Mouse (Mus musculus) right cerebral cortex, postnatal 25 days (tissue): ENCODE data around the gene Ccdc186.
A peak's percentile ranks its signal among the peaks of the same experiment; 100 is the strongest.
"Not testable (repeated sequence)": the region's sequence is repeated elsewhere in the genome, so short reads cannot be mapped to it uniquely, and the experiment has no call there.

Experiments used
- DNase-seq: peaks from one replicate; pipeline ENCODE4 v3.0.0; 2022

Ccdc186 gene

DNA sequence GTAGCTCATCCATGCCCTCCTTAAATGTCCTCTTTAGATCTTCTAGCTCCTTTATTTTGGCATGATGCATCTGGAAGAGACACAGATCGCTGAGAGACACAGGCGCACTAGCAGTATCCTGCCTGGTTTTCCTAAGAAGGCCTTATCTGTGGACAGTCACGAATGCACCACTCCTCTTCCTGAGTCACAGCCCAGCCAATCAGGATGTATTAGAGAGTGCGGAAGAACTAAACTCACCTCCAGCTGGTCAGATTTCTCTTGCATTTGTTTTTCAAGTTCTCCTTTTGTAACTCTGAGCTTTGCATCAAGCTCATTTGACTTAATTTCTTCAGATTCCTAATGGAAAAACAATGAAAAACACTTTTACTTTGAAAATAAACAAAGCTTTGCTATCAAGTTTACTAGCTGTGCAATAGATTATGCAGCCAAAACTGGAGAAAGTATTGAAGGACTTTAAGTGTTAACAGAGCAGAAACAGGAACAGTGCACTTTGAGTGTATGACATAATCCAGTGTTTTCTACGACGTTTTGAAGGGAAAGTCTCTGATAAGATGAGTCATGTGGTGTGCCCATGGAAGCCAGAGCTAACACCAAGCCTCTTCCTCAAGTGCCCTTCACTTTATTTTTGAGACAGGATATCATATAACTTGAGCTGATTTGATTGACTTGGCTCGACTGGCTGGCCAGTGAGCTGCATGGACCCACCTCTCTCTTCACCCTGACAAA, 20.9 kb downstream of the Ccdc186 start:
- no peak for DNase-seq

DNA sequence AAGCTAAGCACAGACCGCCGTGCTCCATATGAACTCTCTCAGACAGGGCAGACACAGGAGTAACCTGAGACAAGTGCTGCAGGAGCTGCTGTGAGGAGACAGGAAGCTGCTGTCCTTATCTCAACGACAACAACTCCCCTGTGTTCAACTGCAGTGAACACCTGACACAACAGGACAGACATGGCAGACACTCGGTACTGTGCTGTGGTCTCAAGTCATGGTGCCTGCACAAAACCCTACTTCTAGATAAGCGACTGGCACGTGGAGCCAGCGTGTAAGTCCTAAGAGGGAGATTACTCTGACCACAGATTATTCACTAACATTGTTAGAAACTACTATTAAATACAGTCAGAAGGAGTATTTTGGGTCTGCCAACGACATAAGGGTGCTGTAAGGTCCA, 21.8 kb downstream of the Ccdc186 start:
- DNase-seq = no peak

DNA sequence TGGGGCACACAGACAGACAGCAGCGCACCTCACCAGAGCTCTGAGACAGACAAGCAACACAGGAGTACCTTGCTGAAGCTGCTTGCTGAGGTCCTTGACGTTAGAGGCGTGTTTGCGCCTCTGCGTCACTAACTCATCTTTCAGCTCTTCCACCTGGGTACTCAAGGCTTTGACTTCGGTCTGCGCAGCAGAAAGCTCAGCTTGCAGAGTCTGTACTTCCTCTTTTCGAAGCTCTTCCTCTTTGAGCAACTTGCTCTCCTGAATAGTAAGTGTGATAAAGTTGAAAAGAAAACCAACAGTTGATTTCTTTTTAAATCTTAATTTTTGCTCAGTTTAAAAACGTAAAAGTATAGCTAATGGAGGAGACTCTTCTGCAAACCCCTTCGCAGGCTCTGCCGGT, 24.6 kb downstream of the Ccdc186 start:
- DNase-seq = no peak

DNA sequence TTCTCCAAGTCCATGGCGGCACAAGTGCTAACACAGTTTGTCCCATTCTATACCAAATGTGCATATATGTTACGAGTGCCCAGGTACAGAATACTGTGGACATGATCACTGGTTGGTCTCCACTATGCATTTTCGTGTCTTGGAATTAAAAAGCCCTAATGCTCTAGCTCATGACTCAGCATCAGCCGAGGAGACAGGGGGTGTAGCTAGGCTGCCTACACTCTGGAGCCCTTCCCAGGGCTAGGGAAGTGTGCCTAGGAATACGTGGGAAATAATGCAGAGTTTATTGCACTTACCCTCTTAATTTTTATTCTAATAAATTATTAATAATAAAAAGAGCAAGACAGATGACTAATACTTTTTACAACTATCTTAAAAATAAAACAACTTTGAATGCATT, 33.0 kb downstream of the Ccdc186 start:
- no peak for DNase-seq

DNA sequence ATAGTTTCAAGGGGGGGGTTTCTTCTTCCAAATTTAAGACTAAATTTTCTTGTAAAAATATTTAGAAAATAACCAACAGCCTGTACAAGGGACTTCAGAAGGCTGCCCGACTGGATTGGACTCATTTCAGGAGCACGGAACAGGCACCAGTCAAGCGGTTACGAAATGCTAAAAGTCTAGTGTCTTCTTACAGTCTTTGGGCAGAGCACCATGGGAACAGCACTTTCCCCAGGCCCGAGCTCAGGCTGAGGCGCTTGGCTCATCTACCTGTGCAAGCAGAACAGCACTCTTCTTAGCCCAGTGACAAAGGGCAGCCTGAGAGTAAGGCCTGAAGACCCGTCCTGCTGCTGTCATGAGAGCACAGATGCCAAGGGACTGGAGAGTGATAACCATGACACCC, 34.1 kb downstream of the Ccdc186 start:
- DNase-seq = no peak

DNA sequence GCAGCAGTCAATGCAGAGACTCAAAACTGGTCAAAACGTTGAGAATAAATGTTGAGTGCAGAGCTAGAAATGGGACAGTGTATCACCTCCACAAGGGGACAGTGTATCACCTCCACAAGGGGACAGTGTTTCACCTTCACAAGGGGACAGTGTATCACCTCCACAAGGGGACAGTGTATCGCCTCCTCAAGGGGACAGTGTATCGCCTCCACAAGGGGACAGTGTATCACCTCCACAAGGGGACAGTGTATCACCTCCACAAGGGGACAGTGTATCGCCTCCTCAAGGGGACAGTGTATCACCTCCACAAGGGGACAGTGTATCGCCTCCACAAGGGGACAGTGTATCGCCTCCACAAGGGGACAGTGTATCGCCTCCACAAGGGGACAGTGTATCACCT, 43.5 kb downstream of the Ccdc186 start:
- DNase-seq = not testable (repeated sequence)

DNA sequence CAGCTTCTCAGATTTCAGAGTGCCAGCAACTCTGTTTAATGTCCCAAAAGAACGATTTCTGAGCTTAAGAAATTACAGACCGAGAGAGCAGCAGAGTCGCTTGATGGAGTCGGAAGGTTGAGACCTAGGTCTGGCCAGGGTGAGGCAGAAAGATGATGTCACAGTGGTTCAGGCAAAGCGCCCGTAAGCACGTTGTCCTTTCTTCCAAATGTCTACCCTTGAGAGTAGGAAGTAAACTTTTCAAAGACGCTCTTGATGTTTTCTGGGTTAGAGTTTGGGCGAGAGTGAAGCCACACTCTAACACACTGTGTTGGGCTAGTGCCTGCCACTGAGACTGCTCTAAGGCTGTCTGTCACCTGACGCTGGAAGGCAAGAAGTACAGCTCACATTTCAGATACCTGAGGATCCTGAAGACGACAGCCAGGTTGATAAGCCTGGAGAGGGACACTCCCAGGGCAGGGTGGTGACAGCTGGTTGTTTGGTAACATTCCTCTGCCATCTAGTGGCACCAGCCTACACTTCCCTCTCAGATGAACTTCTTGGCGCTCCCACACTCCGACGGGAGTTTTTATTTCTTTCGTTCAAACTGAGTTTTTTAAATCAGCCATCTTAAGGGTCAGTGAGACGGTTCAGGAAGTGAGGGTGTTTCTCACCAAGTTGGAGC, 45.1 kb downstream of the Ccdc186 start:
- DNase-seq = peak; percentile 26

DNA sequence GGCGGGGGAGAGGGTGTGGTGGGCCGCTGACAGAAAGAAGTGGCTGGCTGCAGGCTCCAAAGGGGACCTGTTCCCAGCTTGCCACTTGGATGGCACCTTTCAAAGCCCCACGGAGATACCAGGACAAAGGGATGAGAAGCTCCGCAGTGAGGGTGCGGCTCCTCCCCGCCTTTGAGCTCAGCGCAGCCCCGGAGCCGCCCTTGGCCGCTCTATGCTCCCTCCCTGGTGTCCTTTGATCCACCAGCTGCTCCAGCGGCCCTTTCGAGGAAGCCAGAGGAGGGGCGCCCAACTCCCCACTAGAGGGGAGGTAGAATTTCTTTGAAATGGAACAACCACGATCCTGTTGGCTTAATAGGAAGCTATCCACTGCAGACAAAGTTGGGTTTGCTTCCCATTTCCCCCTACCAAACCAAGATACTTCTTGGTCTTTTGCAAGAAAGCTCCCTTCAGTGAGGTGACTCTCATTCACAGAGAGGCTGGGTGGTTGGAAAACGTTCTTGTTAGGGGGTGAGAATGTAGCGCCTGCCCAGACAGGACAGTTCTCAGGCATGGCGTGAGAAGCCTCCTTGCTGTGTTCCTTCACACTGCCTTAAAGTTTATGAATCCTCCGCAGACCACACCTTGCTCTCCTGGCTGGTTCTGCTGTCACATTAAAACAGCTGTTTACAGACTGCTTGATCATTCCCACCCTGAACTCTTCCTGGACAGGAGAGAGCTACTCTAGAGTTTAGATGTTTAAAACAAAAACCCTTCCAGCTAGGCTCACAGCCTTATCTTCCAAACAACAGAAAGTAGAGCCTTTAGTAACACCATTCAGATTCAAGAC, 45.9 kb downstream of the Ccdc186 start:
- no peak for DNase-seq

DNA sequence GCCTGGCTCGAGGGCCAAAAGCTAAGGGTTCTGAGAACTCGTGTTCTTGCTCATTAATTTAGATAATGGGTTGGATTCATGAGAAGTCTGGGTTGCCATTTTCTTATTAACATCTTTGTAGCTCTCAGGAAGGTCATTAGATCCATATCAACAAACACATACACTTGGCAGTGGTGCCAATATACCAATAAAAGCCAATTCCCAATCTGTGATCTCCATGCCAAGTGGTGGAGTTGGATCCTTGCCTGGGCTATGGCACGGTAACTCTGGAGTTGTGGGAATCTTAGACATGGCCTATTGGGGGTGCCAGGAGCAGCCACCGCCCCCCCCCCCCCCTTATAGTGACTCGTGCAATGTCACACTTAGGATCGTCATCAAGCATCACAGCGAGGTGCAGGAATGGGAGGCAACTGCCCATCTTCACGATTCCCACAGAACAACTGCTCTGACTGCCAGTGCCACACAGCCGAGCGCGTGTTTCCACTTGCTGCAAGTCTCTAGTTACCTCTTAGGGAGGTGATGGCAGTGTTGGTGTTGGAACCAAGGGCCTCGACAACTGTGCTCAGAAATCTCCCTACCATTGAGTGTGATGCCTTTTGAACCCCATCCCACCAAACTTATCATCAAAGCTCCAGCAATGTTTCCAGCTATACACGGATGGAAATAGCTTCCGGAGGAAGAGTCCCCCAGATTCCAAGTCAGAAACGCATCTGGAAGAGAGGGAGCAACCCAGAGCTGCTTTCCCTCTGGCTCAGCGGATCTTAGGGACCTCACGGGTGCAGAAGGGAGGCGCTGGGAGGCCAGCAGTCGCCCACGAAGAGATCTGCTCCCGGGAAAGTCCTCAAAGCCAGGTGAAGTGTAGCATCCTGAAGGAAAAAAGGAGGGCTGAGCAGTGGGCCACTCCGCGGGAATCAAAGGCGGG, 46.8 kb downstream of the Ccdc186 start:
- no peak for DNase-seq

DNA sequence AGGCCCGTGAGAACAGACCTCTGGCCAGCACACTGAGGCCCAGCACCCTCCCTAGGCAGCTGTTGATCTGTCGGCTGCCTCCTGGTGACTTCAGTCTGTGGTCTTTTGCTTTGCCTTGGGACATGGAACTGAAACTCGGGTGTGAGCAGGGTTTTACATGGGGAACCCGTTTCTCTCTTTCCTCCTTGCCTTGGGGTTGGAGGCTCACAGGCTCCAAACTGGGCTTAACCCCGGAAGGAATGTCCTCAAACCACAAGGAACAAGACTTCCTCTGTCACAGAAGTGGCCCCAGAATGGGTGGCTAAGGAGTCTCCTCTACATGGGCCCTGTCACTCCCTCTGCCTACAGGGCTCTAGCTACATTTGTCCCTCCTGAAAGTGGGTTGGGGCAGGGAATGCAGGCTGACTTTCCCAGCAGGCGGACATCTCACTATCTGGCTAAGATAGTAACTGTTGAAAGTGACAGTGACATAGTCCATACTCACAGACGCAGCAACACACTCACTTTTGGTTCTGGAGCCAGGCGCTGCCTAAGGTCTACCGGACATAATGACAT, 47.5 kb downstream of the Ccdc186 start:
- DNase-seq = no peak

DNA sequence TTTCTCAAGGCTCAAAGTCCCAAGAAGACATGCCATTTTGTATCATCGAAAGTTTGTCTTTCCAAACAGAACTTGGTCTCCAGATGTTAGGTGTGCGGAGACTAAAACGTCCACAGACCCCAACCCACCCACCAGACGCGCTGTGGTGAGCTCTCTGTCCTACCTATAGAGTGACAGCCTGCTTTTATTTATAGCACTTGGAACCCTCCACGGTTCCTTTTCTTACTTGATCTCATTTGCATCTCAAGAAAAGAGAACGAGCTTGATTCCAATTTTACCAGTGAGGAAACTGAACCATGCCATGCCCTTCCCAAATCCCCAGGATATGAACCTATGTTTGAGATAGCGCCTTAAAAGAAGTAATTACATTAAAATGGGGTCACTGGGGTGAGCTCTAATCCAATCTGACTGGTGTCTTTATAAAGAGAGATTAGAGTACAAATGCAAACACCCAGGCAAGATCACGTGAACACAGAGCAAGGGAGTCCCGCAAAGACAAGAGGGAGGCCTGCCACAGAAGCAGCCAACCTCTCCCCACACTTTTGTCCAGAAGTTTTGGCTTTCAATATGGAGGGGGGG, 48.5 kb downstream of the Ccdc186 start:
- DNase-seq = no peak

DNA sequence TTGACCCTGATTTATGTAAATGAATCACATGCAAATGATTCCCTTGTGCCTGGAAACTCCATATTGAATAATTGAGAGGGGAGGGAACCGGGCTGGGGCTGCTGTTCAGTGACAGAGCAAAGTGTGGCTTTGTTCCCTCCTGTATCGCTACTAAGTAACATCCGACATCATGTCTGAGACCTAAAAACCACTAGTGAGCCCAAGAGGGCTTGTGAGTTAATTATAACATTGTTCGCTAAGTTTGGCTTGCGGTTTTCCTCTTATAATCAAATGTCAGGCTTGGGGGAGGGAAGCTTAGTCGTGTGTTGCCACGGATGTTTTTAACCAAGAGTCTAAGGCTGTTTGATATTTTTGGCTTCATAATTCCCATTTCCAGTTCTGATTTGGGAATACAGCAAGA, 49.8 kb downstream of the Ccdc186 start:
- no peak for DNase-seq

DNA sequence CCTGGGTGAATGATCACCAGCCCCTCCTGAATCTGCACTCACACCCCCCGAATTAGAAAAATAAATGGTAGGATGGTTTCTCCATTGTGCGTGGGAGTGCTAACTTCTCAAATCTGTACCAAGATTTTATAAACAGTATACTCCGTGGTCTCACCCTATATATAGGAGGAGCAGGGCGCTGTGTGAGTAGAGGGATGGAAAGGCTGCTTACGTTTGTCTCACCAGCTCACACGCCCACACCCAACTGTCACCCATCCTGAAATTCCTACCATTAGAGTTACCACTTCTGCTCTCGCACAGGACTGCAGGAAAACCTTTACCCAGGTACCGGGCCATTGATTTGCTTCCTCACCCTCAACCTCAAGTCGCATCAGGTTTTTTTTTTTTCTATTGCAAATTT, 53.0 kb downstream of the Ccdc186 start:
- peak; percentile 54 for DNase-seq

DNA sequence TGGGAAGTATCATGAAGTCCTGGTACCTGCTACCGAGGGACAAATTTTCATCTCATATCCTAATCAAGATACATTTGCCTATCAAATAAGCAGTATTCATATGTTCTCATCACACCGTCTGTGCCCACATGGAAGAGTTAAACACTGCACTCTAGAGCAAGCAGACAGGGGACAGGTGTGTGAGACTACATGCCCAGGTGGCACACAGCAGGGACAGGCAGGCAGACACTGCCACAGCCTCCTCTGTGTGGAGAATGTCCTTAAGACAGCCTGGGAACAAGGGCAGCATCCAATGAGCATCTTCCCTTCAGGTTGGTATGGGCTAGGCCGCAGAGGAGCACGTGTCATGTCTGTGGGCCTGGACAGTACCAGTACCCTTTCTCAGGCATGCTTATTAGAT, 59.3 kb downstream of the Ccdc186 start:
- DNase-seq = no peak

DNA sequence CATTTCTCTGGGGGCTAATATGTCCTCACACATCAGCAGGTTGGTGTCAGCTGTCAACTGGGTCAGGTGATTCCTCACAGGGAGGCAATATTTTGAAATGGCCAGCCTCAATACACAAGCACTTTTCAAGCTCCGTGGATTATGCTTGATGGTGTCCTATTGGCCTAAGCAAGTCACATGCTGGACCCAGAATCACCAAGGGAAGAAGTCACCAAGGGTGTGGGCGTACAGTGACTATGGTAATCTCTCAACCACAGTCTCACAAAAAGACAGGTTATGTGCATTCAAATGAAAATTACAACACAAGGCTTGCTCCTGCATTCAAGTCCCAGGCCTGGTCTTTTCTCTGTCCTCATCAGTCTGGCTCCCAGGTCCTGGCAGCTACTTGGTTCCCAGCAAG, 60.3 kb downstream of the Ccdc186 start:
- DNase-seq = no peak

DNA sequence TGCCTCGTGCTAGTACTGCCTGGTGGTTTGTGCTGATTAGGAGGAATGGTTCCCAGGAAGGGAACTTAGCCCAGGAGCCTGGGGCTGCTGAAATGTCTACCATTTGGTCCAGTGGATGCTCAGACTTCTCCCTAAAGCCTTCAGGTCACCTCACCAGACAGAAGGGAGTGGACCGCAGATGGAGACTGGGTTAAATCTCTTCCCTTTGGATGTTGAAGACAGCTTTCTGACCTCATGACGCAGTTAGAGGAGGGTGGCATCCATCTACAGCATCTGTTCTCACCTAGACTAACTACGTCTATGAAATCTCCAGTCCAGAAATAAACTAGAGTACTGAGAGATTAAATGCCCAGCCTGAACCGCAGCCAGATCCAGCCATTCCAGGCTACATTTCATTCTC, 60.9 kb downstream of the Ccdc186 start:
- DNase-seq = no peak

DNA sequence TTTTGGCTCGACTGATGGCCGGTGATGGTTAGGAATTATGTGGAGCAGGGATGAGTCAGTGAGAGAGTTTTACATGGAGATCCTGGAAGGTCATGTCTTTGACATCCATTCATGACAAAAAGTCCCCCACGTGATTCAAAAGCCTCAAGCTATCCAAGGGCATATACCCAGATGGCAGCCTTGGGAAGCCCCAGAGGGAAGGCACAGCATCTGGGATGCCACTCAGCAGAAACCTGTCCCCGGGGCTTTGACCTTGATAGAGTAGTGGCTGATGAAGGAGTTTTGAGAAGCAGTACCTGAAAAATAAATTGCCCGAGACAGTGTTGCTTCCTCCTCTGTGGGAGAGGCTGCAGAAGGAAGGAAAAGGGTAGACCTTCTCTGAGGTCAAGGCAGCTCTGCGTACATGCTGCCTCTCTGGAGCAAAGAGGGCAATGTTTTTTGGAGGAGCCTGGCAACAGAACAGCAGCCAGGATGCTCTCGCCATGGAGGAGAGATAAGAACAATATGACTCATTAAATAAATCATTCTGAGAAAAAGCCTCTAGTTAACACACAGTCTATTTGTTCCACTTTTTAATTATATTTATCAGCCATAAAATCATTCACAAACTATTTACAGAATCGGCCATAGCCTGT, 61.6 kb downstream of the Ccdc186 start:
- no peak for DNase-seq

DNA sequence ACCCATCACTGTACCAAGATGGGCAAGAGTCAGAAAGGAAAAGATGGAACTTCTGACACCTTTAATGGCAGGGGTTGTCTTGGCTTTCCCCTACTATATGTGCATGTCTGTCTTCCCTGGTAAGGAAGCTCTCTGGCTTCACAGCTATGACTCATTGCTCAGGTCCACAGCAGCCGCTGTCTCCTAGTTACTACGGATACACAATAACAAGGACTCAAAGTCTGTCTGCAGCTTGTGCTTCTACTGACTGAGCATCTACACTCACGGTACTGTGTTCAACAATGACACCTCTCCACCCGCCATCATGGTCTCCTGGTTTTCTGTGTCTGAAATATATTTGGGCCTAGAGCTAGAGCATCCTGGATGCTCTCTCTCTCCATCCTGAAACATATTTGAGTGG, 62.2 kb downstream of the Ccdc186 start:
- peak; percentile 27 for DNase-seq

DNA sequence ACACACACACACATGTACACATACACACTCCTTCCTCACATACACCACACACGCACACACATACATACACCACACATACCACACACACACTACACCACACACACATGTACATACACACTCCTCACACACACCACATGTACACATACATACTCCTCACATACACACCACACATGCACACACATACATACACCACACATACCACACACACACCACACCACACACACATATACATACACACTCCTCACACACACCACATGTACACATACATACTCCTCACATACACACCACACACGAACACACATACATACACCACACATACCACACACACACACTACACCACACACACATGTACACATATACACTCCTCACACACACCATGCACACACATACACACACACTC, 63.7 kb downstream of the Ccdc186 start:
- no peak for DNase-seq

DNA sequence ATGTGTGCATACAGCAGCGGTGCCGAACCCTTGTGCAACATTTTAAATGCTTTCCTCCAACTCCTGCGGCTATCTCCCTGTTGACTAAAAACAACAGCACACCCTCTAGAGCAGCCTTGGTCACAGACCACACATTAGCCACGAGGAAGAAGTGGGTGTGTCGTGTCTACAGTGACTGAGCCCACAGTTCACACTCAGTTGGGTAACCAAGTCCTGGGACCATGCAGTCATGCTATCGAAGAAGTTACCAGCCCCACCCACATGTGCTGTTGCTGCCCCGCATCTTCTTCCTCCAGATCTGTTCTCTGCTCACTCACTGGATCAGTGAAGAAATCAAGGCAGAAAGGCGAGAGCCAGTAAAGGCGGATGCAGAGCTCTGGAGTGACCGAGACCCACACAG, 65.6 kb downstream of the Ccdc186 start:
- no peak for DNase-seq

DNA sequence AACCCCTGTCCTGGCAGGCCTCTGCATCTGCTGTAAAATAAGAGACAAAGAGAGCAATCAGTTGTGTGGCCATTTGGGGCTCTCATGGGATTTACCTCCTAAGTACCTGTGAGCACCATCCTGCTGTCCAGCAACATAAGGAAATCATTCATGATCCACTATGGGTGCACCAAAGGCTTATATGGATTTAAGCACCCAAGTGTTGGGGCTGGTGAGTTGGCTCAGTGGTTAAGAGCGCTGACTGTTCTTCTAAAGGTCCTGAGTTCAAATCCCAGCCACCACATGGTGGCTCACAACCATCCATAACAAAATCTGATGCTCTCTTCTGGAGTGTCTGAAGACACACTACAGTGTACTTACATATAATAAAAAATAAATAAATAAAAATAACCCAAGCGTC, 67.5 kb downstream of the Ccdc186 start:
- not testable (repeated sequence) for DNase-seq

DNA sequence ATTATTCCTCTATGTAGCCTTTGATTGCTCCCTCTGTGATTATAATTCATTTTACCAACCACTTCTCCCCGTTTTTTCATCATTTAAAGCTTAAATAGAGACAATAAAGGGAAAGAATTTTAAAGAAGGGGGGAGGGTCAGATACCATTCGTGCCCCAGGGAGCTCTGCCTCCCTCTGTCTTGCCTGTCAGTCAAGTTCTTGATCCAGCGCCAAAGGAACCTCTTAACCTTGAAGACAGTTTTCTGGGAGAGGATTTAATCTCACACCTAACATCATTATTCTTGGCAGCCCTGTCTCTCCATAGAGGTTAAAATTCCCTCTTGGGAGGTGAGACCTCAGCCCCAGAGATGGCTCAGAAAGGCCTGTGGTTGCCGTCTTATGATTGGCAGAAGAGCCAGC, 71.3 kb downstream of the Ccdc186 start:
- DNase-seq = no peak
